Mouse (Mus musculus) limb, embryonic 13.5 days (tissue): Measurements from ENCODE around the gene Eml6. TPM values are rescaled to one million over a fixed set of nuclear protein-coding genes. Genes with fewer than 3 reads are reported as not detected.
"Not testable (repeated sequence)": the region's sequence is repeated elsewhere in the genome, so short reads cannot be mapped to it uniquely, and the experiment has no call there.

Experiments
- ATAC-seq: fragments of 200-750 bp; cut with Nextera tagmentation; 2 replicates; pipeline ENCODE4 v1.8.0; 2017; ENCODE audit warnings: low read depth, moderate number of reproducible peaks, moderate TSS enrichment; ENCODE audit not compliant: low FRiP score
- H3K27ac ChIP-seq: fragments of 300-500 bp; sonication (generic); 2 replicates; pipeline ENCODE4 v1.5.1; 2015; ENCODE audit warnings: inconsistent platforms, mild to moderate bottlenecking, moderate library complexity
- H3K27me3 ChIP-seq: fragments of 300-500 bp; sonication (generic); 2 replicates; pipeline ENCODE4 v1.6.1; 2015; ENCODE audit warnings: mild to moderate bottlenecking, inconsistent platforms
- H3K36me3 ChIP-seq: fragments of 300-500 bp; sonication (generic); 2 replicates; pipeline ENCODE4 v1.6.1; 2015; ENCODE audit warnings: inconsistent platforms, mild to moderate bottlenecking, moderate library complexity
- H3K4me1 ChIP-seq: fragments of 300-500 bp; sonication (generic); 2 replicates; pipeline ENCODE4 v1.6.1; 2015; ENCODE audit warnings: inconsistent platforms
- H3K4me2 ChIP-seq: fragments of 300-500 bp; sonication (generic); replicated peaks from 2 replicates; pipeline ENCODE4 v1.6.1; 2015; ENCODE audit warnings: inconsistent platforms, mild to moderate bottlenecking, moderate library complexity
- H3K4me3 ChIP-seq: fragments of 300-500 bp; sonication (generic); 2 replicates; pipeline ENCODE4 v1.5.1; 2015; ENCODE audit warnings: moderate library complexity, mild to moderate bottlenecking, inconsistent platforms
- H3K9ac ChIP-seq: fragments of 300-500 bp; sonication (generic); 2 replicates; pipeline ENCODE4 v1.6.1; 2015; ENCODE audit warnings: mild to moderate bottlenecking, inconsistent platforms
- H3K9me3 ChIP-seq: fragments of 300-500 bp; sonication (generic); 2 replicates; pipeline ENCODE4 v1.6.1; 2016; ENCODE audit warnings: inconsistent platforms
- WGBS: fragments of 180-500 bp; shearing (Covaris S2); methylation state at CpG from one replicate; pipeline ENCODE4 v1.1.7; 2015; 5-methylcytosine and 5-hydroxymethylcytosine counted together
- polyA plus RNA-seq: library from polyadenylated mRNA; unstranded; fragments of >200 nt; fragmentation: Nextera tagmentation; extraction: Ambion mirVana; gene quantifications from 2 replicates; pipeline ENCODE4 v1.2.1, GENCODE M21; 2015

Gene Eml6
- polyA plus RNA-seq, 1 experiment from 2014 or later: 0.59 TPM

- Histone ChIP-seq H3K27me3 (no peaks in the 10 kb centered on the region), H3K4me1 (no peaks in the 10 kb centered on the region), H3K4me3 (no peak overlapping the region), H3K9me3 (no peaks in the 10 kb centered on the region), H3K36me3 (no peaks in the 10 kb centered on the region), H3K27ac (no peak overlapping the region), H3K4me2 (no peak overlapping the region), H3K9ac (no peak overlapping the region)
- WGBS: 87% methylated on average over 5 of the region's 5 CpGs
- no peak for ATAC-seq
Measured at GRCm38 (mm10) chr11:29758617-29759016, 267.2 kb downstream of the Eml6 start.

- not testable (repeated sequence) for H3K4me1 ChIP-seq, ATAC-seq, H3K9ac ChIP-seq, H3K9me3 ChIP-seq, H3K4me3 ChIP-seq, H3K27me3 ChIP-seq, H3K4me2 ChIP-seq, H3K36me3 ChIP-seq, H3K27ac ChIP-seq
- WGBS: 89% methylated on average over 5 of the region's 5 CpGs
Measured at GRCm38 (mm10) chr11:29756007-29756406, 269.8 kb downstream of the Eml6 start.

- H3K9me3 ChIP-seq: no peaks in the 10 kb centered on the region
- H3K4me1 ChIP-seq: no peaks in the 10 kb centered on the region
- peaks cover 11% of the 10 kb centered on the region; the same call in 1 of the 2 replicates for H3K36me3 ChIP-seq
- no peak overlapping the region for H3K27ac ChIP-seq
- H3K4me3 ChIP-seq: no peak overlapping the region
- H3K4me2 ChIP-seq: no peak overlapping the region
- ATAC-seq: no peak
- H3K9ac ChIP-seq: no peak overlapping the region
- 83% methylated on average over 14 of the region's 14 CpGs for WGBS
- no peaks in the 10 kb centered on the region for H3K27me3 ChIP-seq
Measured at GRCm38 (mm10) chr11:29751648-29752611, 273.9 kb downstream of the Eml6 start.

- ATAC-seq: no peak
- whole genome bisulfite sequencing: 89% methylated on average over 2 of the region's 2 CpGs
- H3K36me3 ChIP-seq: peaks cover 20% of the 10 kb centered on the region
- H3K27me3 ChIP-seq: no peaks in the 10 kb centered on the region
- H3K4me3 ChIP-seq: no peak overlapping the region
- no peaks in the 10 kb centered on the region for H3K4me1 ChIP-seq
- H3K9ac ChIP-seq: no peak overlapping the region
- no peak overlapping the region for H3K27ac ChIP-seq
- no peaks in the 10 kb centered on the region for H3K9me3 ChIP-seq
- no peak overlapping the region for H3K4me2 ChIP-seq
Measured at GRCm38 (mm10) chr11:29751013-29751412, 274.8 kb downstream of the Eml6 start.

- no peaks in the 10 kb centered on the region for H3K4me1 ChIP-seq
- H3K36me3 ChIP-seq: peaks cover 34% of the 10 kb centered on the region
- H3K4me3 ChIP-seq: no peak overlapping the region
- ATAC-seq: no peak
- no peaks in the 10 kb centered on the region for H3K9me3 ChIP-seq
- 100% methylated on average over 1 of the region's 1 CpGs for WGBS
- no peak overlapping the region for H3K9ac ChIP-seq
- no peak overlapping the region for H3K27ac ChIP-seq
- no peak overlapping the region for H3K4me2 ChIP-seq
- no peaks in the 10 kb centered on the region for H3K27me3 ChIP-seq
Measured at GRCm38 (mm10) chr11:29749468-29749829, 276.4 kb downstream of the Eml6 start.

- Histone ChIP-seq H3K9ac (no peak overlapping the region), H3K4me3 (no peak overlapping the region), H3K9me3 (no peaks in the 10 kb centered on the region), H3K27ac (no peak overlapping the region), H3K27me3 (no peaks in the 10 kb centered on the region), H3K36me3 (peaks cover 38% of the 10 kb centered on the region), H3K4me1 (no peaks in the 10 kb centered on the region), H3K4me2 (no peak overlapping the region)
- no peak for ATAC-seq
- WGBS: 89% methylated on average over 8 of the region's 8 CpGs
Measured at GRCm38 (mm10) chr11:29748750-29749467, 276.9 kb downstream of the Eml6 start.

GRCm38 (mm10) chr11:29747881-29748280 lies 278.0 kb downstream of the Eml6 start:
- no peak overlapping the region for H3K4me3 ChIP-seq
- peaks cover 42% of the 10 kb centered on the region for H3K36me3 ChIP-seq
- H3K9me3 ChIP-seq: no peaks in the 10 kb centered on the region
- H3K27ac ChIP-seq: no peak overlapping the region
- H3K4me2 ChIP-seq: no peak overlapping the region
- H3K4me1 ChIP-seq: no peaks in the 10 kb centered on the region
- no peak for ATAC-seq
- WGBS: 89% methylated on average over 1 of the region's 1 CpGs
- H3K27me3 ChIP-seq: no peaks in the 10 kb centered on the region
- no peak overlapping the region for H3K9ac ChIP-seq

GRCm38 (mm10) chr11:29747365-29747764 lies 278.5 kb downstream of the Eml6 start:
- no peak for ATAC-seq
- peaks cover 45% of the 10 kb centered on the region for H3K36me3 ChIP-seq
- H3K27me3 ChIP-seq: no peaks in the 10 kb centered on the region
- H3K27ac ChIP-seq: no peak overlapping the region
- no peak overlapping the region for H3K9ac ChIP-seq
- H3K9me3 ChIP-seq: no peaks in the 10 kb centered on the region
- H3K4me2 ChIP-seq: no peak overlapping the region
- H3K4me1 ChIP-seq: no peaks in the 10 kb centered on the region
- 97% methylated on average over 3 of the region's 3 CpGs for WGBS
- no peak overlapping the region for H3K4me3 ChIP-seq

GRCm38 (mm10) chr11:29746203-29746602 lies 279.6 kb downstream of the Eml6 start:
- no peaks in the 10 kb centered on the region for H3K27me3 ChIP-seq
- H3K4me2 ChIP-seq: no peak overlapping the region
- no peaks in the 10 kb centered on the region for H3K4me1 ChIP-seq
- no peaks in the 10 kb centered on the region for H3K9me3 ChIP-seq
- no peak for ATAC-seq
- H3K27ac ChIP-seq: no peak overlapping the region
- no peak overlapping the region for H3K4me3 ChIP-seq
- peaks cover 53% of the 10 kb centered on the region for H3K36me3 ChIP-seq
- no peak overlapping the region for H3K9ac ChIP-seq
- WGBS: 88% methylated on average over 9 of the region's 9 CpGs

GRCm38 (mm10) chr11:29745513-29745912 lies 280.3 kb downstream of the Eml6 start:
- no peak for ATAC-seq
- no peak overlapping the region for H3K9ac ChIP-seq
- no peaks in the 10 kb centered on the region for H3K27me3 ChIP-seq
- no peaks in the 10 kb centered on the region for H3K9me3 ChIP-seq
- H3K4me2 ChIP-seq: no peak overlapping the region
- H3K4me3 ChIP-seq: no peak overlapping the region
- WGBS: 82% methylated on average over 2 of the region's 2 CpGs
- no peak overlapping the region for H3K27ac ChIP-seq
- H3K4me1 ChIP-seq: no peaks in the 10 kb centered on the region
- H3K36me3 ChIP-seq: peaks cover 54% of the 10 kb centered on the region

- 87% methylated on average over 5 of the region's 5 CpGs for WGBS
- peaks cover 58% of the 10 kb centered on the region for H3K36me3 ChIP-seq
- no peak overlapping the region for H3K27ac ChIP-seq
- H3K9me3 ChIP-seq: no peaks in the 10 kb centered on the region
- no peak overlapping the region for H3K9ac ChIP-seq
- H3K4me3 ChIP-seq: no peak overlapping the region
- H3K4me1 ChIP-seq: no peaks in the 10 kb centered on the region
- H3K27me3 ChIP-seq: no peaks in the 10 kb centered on the region
- H3K4me2 ChIP-seq: no peak overlapping the region
- ATAC-seq: no peak
Measured at GRCm38 (mm10) chr11:29744760-29745430, 280.9 kb downstream of the Eml6 start.

GRCm38 (mm10) chr11:29739752-29740151 lies 286.1 kb downstream of the Eml6 start:
- WGBS: 93% methylated on average over 2 of the region's 2 CpGs

More at GRCm38 (mm10) chr11:29739752-29740151, 286.1 kb downstream of the Eml6 start:
- Histone ChIP-seq H3K9me3 (no peaks in the 10 kb centered on the region), H3K4me3 (no peak overlapping the region), H3K27ac (no peak overlapping the region), H3K4me1 (no peaks in the 10 kb centered on the region), H3K4me2 (no peak overlapping the region), H3K27me3 (no peaks in the 10 kb centered on the region), H3K9ac (no peak overlapping the region), H3K36me3 (peaks cover 42% of the 10 kb centered on the region)
- ATAC-seq: no peak
